In genomic region chr9:22449209-22449608, GRCm38 (mm10) we compare ENCODE assay signal across 28 mouse cellular contexts. TPM values are rescaled to one million over a fixed set of nuclear protein-coding genes. Genes with fewer than 3 reads are reported as not detected.
A peak's percentile ranks its signal among the peaks of the same experiment; 100 is the strongest.
DNase-seq lines count a peak whose midpoint lies in the region; ATAC-seq lines count a peak whose summit lies in the region.
"Had no signal": no experiment of that assay in that cellular context is flagged by ENCODE, and none has a peak within 500 bp of the region (broad histone marks: within the 10 kb centered on the region; RNA-seq: fewer than 3 reads in every experiment).

No protein-coding gene starts in this region.

- ATAC-seq in frontal cortex, adult (ENCODE audit: low TSS enrichment) = peak; percentile 44; the same call in 1 of the 2 replicates
- no peak for ATAC-seq in CD4-positive, CD25-positive, alpha-beta regulatory T cell, adult 4 months
- ATAC-seq: forebrain, embryonic 13.5 days; forebrain, embryonic 15.5 days; forebrain, postnatal 0 days had no signal

- DNase-seq in adrenal gland, adult (ENCODE audit: inconsistent age in 2 of 2, low spot score in 1 of 2) = peak; percentile 27 to 66
- DNase-seq in adrenal gland, postnatal 10 days = no peak
- no peak for DNase-seq in frontal cortex, postnatal 14 days (ENCODE audit: low spot score in 2 of 2)
- DNase-seq in 416B (ENCODE audit: low read depth) = peak; percentile 61
- DNase-seq in brain, adult 2 months (ENCODE audit: low read depth, low spot score) = peak; percentile 49
- DNase-seq in urinary bladder, postnatal 25 days (ENCODE audit: low spot score) = no peak
- DNase-seq: adrenal gland, postnatal 14 days; cerebellum, adult 11-12 months; cerebellum, adult 2 months; cerebellum, adult 9-10 months; cerebellum, postnatal 10 days; forebrain, postnatal 0 days had no signal

RNA-seq across cellular contexts. Expression of gene Gm17545, which starts 4.9 kb away (rescaled TPM):
- total RNA-seq in adrenal gland, postnatal 10 days (2021) = not detected
- not detected for polyA plus RNA-seq in CD4-positive, CD25-positive, alpha-beta regulatory T cell, adult 4 months (2017; shearing (Covaris generic))
- total RNA-seq: adrenal gland, adult 18-20 months; adrenal gland, postnatal 14 days; adrenal gland, postnatal 36 days; ES-E14; forebrain, postnatal 0 days; gastrocnemius, adult 18-20 months; MEL had no signal
- polyA plus RNA-seq: C2C12; cerebellum, adult 2 months; cortical plate, adult 2 months; embryonic facial prominence, embryonic 10.5 days; embryonic facial prominence, embryonic 12.5 days; embryonic facial prominence, embryonic 14.5 days; forebrain, embryonic 11.5 days; forebrain, embryonic 13.5 days; forebrain, embryonic 15.5 days; forebrain, postnatal 0 days; frontal cortex, adult 2 months had no signal

RNA-seq across cellular contexts. Expression of gene Rp9, which starts 20.3 kb away (rescaled TPM):
- total RNA-seq in adrenal gland, postnatal 10 days (2021) = 10 to 100 TPM; 42.9 to 44.0 TPM
- 10 to 100 TPM; 18.7 to 25.3 TPM for polyA plus RNA-seq in CD4-positive, CD25-positive, alpha-beta regulatory T cell, adult 4 months (2017; shearing (Covaris generic))

RNA-seq across cellular contexts. Expression of gene Bbs9, which starts 26.3 kb away (rescaled TPM):
- 10 to 100 TPM; 12.0 to 16.4 TPM for total RNA-seq in adrenal gland, postnatal 10 days (2021)
- polyA plus RNA-seq in CD4-positive, CD25-positive, alpha-beta regulatory T cell, adult 4 months (2017; shearing (Covaris generic)) = 10 to 100 TPM; 16.7 to 17.4 TPM

RNA-seq across cellular contexts. Expression of gene 9530077C05Rik, which starts 37.9 kb away (rescaled TPM):
- total RNA-seq in adrenal gland, postnatal 10 days (2021) = 1 to 10 TPM; 4.3 to 5.2 TPM
- 1 to 10 TPM; 1.1 to 1.2 TPM for polyA plus RNA-seq in CD4-positive, CD25-positive, alpha-beta regulatory T cell, adult 4 months (2017; shearing (Covaris generic))

Comparison
In these comparisons a context has a peak if more than half of its experiments do, and no peak if none do; other contexts are left out.
1. DNase-seq: peak in adrenal gland, adult (2 of 2), 416B (single experiment) and brain, adult 2 months (single experiment); none in adrenal gland, postnatal 10 days (single experiment), frontal cortex, postnatal 14 days (0 of 2) and urinary bladder, postnatal 25 days (single experiment).